Mouse (Mus musculus): ENCODE data around the gene Msrb3.

DNA sequence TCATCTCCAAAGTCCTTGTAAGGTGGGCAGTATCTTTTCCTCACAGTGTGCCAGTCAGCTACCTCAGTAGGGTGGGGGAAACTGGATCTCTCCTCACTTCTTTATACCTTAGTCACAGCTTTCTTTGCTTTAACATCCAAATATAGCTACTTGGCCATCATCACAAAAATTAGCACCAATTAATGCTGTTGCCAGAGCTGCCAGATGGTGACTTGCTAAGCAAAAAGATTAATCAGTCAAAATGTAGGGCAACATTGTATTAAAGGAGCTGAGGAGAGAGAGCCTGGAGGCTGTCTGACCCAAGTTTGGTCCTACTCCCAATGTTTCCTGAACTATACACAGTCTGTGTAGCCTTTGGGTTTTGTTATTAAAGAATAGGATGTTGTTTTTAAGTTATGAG is 65.1 kb downstream of the Msrb3 start:
- TF ChIP-seq CTCF (IDR thresholded peaks at IDR 0.05; ENCODE audit: borderline replicate concordance, insufficient read depth, low read length) (no peak), POLR2A (IDR thresholded peaks at IDR 0.05; ENCODE audit: low read depth, low read length) (no peak)

Measured in embryonic fibroblast, embryonic 13.5 days (primary cell).